Mouse (Mus musculus): ENCODE measurements around the gene Snx3.

- TF ChIP-seq CTCF (IDR thresholded peaks at IDR 0.05; ENCODE audit: control insufficient read depth, insufficient read depth, insufficient read length): no peak
- TF ChIP-seq CEBPB (IDR thresholded peaks at IDR 0.05; ENCODE audit: low read depth): no peak
- no peak for TF ChIP-seq USF1 (IDR thresholded peaks at IDR 0.05; ENCODE audit: low read depth)
- no peak for TF ChIP-seq FOSL1 (IDR thresholded peaks at IDR 0.05; ENCODE audit: insufficient read depth, low read length, poor library complexity, severe bottlenecking)
- TF ChIP-seq MAX (IDR thresholded peaks at IDR 0.05): peak; percentile 76
- no peak for TF ChIP-seq MYOG (IDR thresholded peaks at IDR 0.05; ENCODE audit: control insufficient read depth, extremely low read depth, insufficient read length)
- TF ChIP-seq MYOD1 (IDR thresholded peaks at IDR 0.05; ENCODE audit: control insufficient read depth, insufficient read length, low read depth): no peak
Observed at GRCm38 (mm10) chr10:42478341-42478720, 23.5 kb upstream of the Snx3 start, which contains the start of gene Afg1l.

Measured in C2C12 (cell line).